Mouse (Mus musculus) liver, postnatal 0 days (tissue): ENCODE measurements at regions not wholly inside any gene's neighbourhood (a gene's known extent, or its start where the extent isn't known, plus 50 kb on each side); places are given as distances from the start of the nearest gene placed in this dataset.

Experiments
- CTCF ChIP-seq: sonication (generic); IDR thresholded peaks from 2 replicates; pipeline ENCODE4 v1.5.1; 2016; ENCODE audit warnings: antibody characterized with exemption, low read depth
- EP300 ChIP-seq: IDR thresholded peaks from 2 replicates; pipeline ENCODE4 v1.6.1; 2016; ENCODE audit warnings: antibody characterized with exemption, low read depth, mild to moderate bottlenecking

GRCm38 (mm10) chr14:24862661-24863060 is 375.7 kb downstream of the Rps24 start:
- TF ChIP-seq CTCF (no peak), EP300 (no peak)
